Mouse (Mus musculus) ES-E14 (cell line): ENCODE measurements around the gene Fstl3.

Experiments used
- CHD2 ChIP-seq: IDR thresholded peaks from 2 replicates; pipeline ENCODE4 v1.6.1; 2014; ENCODE audit warnings: mild to moderate bottlenecking, low read depth, low read length, inconsistent platforms
- HCFC1 ChIP-seq: IDR thresholded peaks from 2 replicates; pipeline ENCODE4 v1.6.1; 2012; ENCODE audit warnings: low read length, inconsistent platforms, borderline replicate concordance; ENCODE audit not compliant: insufficient read depth
- ZC3H11A ChIP-seq: IDR thresholded peaks from 2 replicates; pipeline ENCODE4 v1.6.1; 2012; ENCODE audit warnings: low read depth, mild to moderate bottlenecking, inconsistent platforms, low read length, borderline replicate concordance
- ZNF384 ChIP-seq: IDR thresholded peaks from 2 replicates; pipeline ENCODE4 v1.6.1; 2012; ENCODE audit warnings: low read depth, low read length, inconsistent platforms

DNA sequence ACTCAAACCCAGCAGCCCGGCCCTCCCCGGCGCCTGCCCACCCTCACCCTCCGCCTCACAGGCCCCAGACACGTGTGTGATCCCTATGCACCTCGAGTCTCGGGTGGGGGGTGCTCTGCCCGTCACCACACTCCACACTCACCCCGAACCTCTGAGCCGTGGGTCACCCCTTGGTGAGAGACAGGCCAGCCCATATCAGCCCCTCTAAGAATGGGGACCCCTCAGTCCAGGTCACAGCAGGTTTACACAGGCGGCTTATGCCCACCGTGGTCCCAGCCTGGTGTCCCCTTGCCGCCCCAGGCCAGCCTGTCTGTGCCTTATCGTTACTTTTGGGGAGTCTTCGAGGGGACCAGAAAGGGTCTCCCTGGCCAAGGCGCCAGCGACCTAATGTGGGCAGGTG lies 42.5 kb downstream of the Fstl3 start:
- no peak for TF ChIP-seq HCFC1
- TF ChIP-seq CHD2, result no peak
- no peak for TF ChIP-seq ZC3H11A
- no peak for TF ChIP-seq ZNF384
